Mouse (Mus musculus) layer of hippocampus, adult 18-20 months (tissue): ENCODE measurements around the gene Hkdc1. TPM values are rescaled to one million over a fixed set of nuclear protein-coding genes. Genes with fewer than 3 reads are reported as not detected.

ENCODE experiments used
- DNase-seq, 2 experiments: peaks; one replicate each; pipeline ENCODE4 v3.0.0; 2022; ENCODE audit warnings: low spot score in 2 of 2
- total RNA-seq, 2 experiments: library from RNA; stranded (reverse); gene quantifications; 2 replicates each; pipeline ENCODE4 v1.2.3; 2021

Gene Hkdc1
- total RNA-seq, 2 experiments from 2014 or later: 2.7 to 4.3 TPM

DNA sequence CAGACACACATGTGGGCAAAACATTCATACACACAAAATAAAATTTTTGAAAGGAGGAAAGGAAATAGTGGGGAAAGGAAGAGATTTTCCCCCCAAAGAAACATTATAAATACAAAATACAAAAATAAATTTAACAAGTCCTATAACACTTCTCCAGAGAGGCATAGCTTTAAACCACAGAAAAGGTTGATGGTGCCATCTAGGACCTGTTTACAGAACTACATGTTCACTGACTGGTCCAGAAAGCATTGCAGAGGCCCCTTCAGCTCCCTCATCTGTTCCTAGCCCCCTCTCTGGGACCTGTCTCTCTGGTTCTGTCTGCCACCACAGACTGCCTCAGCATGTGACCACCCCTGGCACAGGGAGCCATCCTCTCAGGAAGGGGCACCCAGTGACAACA is 41.4 kb downstream of the Hkdc1 start:
- no peak for DNase-seq

DNA sequence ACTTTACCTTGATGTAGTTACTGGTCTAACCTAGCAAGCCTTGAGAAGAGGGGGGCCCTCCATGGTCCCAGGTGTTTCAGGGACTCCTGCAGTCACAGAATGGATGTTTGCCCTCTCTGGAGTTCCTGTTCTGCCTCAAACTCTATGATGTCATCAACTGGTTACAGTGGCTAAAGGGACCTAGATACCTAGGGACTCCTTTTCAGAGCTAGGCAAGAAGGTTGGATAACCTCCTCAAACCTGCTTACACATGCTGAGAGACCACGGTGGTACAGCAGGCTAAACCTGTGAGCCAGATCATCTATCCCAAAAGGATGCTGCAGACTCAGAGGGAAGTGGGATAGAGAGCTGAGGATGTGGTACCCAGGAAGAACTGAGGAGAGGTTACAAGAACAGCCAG is 42.5 kb downstream of the Hkdc1 start, which contains the start of gene Hk1:
Gene Hk1 (minus strand): TSS at position 101 of the 400 bp plus-strand sequence.
- DNase-seq: no peak

DNA sequence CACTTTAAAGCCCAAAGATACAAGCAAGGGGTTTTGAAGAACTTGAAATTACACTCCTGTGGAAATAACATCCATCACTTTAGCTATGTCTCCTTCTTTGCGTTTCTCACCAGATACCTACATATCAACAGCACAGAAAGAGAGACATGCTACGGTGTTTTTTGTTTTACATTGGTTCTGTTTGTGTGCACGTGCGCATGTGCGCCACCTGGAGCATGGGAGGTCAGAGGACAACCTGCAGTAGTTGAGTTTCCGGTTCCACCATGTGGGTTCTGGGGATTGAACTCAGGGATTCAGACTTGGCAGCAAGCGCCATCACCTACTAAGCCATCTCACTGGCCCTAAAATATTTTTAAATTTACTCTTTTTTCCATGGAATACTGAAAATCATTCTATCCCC is 63.5 kb downstream of the Hkdc1 start:
- DNase-seq: no peak

DNA sequence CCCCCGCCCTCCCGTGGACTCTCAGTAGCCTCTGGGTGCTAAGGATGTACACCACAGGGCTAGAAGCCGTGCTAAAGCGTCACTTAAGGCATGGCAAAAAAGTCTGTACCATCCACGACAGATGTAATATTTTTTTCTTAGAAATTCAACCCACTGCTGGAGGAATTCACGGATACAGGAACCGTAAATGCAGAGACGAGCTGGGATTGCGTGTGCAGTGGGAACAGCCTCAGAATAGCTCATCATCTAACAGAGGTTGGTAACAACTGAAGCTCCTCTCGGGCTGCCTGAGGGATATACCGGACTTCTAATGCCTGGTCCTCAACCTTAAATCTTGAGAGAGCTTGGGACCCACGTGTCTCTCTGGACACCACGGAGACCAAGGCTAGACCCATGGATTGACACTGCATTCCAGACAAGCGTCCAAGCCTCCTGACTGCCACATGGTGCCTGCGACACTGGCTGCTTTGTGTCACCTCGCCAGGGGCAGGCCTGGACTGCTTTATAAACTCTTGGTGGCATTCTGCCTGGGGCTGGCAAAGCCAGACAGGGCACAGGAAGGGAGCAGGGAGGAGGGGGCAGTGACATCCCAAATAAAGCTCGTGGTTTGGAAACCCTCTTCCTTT is 66.1 kb downstream of the Hkdc1 start:
- DNase-seq: peak in 1 of 2 experiments; percentile 42

DNA sequence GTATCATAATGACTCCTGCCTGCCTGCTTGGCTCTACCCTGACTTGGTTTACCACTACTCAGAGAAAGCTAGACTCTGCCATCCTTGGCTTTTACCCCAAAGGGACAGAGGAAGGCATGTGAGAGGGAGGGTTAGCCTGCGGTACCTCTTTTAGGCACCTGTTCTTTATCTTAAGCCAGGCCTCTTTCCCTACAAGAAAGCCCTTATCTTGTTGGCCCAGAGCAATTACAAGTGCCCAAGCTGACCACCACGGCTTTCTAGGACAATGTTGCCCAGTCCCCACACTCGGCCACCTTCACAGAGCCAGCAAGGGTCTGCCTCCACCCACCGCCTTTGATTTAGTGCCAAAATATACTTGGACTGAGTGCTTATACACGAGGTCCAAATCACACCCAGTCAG is 77.1 kb downstream of the Hkdc1 start:
- DNase-seq: no peak

DNA sequence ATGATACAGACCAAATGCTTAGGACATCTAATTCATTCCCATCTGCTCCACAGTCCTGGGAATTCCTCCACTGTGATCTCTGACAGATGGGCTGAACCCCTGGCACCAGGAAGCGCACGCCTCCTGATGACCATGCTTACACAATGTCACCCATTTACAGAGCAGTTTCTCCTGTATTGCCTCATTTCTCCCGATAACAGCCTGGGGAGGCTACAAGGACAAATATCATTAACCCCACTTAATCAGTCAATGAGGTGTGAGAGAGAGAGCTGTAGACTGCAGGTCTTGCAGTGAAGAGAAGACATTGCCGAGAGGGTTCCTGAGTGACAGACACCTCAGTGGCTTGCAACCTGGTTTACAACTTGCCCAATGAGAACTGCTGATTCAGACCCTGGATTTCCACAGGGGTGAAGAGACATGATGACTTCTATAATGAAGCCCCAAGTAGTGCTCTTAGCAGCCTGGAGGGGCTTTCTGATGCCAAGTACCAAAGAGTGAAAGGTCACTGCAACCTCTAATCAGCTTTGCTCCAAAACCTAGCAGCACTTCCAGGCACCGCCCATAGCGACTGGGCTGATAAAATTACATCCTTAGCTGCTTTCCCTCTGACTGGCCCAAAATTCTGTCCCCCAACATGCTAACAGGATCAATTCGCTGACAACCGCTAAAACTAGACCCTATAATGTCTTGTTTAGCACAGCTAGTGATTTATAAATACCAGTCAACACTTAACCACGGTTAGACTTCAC is 78.1 kb downstream of the Hkdc1 start:
- no peak for DNase-seq

DNA sequence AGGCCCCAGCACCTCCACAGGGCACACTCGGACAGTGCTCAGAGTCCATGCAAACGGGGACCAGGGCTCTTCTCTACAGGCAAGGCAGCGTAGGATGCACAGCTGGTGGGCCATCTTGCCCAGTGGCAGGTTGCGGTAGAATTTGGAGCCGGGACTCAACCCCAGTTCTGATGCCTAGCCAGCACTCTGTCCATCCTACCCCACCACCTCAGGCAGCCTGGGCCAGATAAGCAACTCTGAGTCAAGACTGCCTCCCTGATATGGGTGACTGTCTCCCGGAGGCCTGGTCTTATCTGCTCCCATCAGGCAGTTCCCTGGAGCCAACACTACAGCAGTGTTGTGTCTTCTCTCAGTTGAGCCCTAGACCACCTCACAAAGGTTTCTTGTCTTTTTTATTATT is 79.8 kb downstream of the Hkdc1 start:
- no peak for DNase-seq

DNA sequence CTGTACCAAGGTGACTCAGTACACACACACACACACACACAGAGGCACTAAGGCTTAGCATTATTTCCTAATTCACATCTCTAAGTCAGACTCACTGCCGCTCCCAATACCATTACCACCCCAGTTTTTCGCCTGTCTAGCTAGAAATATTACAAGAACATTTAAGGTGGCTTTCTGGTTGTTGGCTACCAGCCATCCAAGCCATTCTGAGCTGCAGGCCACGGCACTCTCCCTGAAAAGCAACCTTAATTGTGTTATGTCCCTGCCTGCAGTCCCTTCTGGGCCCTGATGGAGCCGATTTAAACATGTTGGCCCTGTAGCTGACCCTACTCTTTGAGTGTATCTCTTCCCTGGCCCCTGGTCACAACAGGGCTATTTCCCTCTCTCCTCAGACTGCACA is 80.3 kb downstream of the Hkdc1 start:
- no peak for DNase-seq

DNA sequence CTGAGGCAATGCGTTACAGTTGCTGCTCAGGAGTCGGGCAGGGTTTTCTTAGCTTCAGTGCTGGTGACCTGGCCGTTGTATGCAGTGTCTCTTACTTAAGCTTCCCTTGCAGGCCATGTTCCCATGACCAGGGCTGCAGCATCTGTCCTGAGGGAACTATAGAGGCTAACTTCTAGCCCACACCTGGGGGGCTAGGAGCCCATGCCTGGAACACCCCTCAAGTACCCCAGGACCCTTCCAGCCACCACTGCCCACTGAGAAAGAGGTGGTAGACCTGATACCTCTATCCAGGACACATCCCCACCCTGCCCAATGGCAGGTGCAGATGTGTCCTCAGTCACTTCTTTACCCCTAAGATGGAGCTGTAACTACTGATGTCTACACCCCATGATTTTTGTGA is 81.3 kb downstream of the Hkdc1 start:
- no peak for DNase-seq

DNA sequence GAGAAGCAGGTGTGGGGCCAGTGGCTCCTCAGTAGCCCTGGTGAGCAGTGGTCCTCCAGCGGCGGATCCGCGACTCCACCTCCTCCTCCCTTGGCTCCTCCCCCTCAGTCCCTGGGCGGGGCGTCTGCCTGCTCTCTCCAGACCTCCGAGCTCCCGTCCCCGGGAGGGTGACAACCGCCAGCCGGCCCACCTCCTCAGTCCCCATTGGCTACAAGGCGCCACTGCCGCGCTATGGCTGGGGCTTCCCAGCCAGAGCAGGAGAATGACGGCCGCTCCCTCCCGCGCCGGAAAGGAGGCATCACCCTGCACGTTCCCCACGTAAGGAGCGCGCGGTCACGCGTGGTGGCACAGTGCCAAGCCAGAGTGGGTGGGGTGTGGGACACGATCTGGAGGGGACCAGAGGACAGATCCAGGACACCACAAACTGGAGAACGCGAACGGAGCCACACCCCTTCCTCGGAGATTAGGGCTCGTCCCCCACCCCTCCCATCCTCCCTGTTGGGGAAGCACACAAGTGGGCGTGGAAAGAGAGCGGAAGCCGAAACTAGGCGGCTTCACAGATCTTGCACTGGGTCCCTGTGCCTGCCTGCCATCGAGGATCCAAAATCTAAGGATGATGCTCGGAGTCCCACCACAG is 82.1 kb downstream of the Hkdc1 start:
- DNase-seq: peak; percentile 96 to 97

DNA sequence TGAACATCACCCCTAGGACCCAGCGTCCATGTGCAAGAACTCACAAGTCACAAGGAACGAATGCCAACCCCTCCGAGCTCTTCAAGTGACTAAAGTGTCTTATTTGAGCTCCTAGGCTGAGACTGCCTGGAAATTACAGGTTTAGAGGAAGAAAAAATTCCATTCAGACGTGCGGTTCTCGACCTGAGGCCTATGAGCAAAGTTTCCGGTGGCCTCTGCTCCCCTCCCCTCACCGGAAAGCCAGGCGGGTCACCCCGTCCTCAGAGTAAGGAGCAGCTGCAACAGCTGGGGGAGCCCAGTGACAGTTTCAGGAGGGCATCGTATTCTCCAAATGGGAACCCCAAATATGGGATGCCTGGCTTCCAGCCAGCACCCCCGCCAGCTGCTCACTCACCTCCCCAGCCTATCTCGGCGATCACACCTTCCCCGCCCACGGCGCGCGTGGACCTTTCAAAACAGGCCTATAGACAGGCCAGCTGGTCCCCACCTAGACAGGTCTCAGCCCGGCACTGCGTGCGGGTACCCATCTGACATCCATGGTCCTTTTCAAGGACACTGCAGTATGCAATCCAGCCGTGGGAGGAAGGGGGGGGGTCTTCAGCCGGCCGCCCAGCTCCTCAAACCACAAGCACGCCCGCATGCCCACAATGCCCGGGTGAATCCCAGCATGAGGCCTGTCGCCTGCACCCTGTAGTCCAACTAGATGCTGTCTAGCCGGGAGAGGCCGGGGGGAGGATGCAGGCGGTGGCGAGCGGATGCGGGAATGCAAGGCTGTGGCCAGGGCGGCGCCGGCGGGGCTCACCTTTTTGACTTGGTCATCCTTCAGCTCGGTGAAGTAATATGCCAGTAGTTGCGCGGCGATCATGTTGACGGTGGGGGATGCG is 82.8 kb downstream of the Hkdc1 start:
- peak in 1 of 2 experiments; percentile 33 for DNase-seq

DNA sequence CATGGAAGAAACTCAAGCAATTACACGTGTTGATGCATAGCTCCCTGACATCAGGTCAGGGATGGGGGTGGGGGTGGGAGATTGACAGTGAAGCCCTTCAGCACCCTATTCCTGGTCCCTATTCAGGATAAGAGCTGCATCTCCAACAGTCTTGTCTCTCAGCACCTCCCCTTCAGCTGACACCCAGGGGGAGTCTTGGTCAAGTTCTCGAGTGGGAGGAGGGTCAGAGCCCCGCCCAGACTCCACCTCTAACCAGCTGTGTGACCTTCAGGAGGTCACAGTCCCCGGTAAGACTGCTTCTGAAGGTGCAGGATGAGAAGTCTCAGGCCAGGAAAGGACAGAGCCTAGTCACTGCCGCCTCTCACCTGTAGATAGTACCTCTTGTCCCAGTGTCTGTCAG is 83.7 kb downstream of the Hkdc1 start:
- no peak for DNase-seq

DNA sequence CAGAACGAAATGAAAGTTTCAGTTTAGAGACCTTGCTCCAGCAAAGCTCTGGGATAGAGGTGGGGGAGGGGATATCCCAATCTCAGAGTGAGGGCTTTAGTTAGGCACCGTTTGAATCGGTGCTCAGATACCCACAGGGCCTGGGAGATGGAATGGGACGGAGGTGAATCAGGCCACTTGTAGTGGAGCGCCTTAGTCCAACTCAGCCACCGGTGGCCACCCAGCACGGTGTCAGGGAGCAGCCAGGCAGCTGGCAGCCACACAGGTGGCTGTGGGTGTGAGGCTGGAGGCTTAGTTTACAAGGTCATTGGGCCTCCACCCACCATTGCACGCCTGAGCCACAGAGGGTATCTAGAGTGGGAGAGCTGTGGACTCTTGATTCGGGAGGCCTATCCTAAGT is 84.1 kb downstream of the Hkdc1 start:
- DNase-seq: no peak

DNA sequence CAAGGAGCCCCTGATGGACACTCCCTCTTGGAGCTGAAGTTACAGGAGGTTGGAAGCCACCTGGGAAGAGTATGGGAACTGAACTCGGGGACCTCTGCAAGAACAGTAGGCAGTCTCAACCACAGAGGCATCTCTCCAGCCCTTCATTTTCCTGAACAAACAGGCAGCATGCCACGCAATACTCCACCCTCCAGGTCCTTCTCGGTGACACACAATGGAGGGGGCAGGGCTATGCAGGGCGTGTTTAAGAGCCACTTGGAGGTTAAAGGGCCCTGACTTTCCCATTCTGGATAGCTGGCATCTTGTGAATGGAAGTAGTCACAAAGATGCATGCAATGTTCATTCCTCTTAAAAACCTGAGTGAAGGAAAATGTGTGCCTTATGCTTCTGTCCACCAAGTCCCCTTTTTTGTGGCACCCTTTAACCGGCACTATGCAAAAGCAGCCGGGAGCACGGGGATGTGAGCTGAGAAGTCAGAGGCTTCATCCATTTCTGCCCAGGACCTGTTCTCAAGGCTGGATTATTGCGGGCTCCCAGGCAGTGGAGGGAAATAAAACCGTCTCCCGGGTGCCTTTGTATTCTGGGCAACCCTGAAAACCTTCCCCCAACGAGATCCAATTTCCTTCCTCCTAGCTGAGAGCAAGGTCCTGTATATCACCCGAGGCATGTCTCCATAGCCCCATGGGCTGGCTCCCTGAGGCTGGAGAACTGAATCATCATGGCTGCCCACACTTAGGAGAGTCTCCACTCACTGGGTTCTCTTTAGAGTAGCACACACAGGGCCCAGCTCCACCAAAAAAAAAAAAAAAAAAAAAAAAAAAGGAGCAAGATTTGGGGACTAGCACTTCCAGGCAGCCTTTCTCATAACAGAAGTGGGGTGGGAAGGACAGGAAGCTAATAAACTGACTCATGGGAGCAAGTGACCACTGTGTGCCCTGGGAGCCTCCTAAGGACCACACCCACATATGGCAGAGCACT is 85.4 kb downstream of the Hkdc1 start:
- no peak for DNase-seq

DNA sequence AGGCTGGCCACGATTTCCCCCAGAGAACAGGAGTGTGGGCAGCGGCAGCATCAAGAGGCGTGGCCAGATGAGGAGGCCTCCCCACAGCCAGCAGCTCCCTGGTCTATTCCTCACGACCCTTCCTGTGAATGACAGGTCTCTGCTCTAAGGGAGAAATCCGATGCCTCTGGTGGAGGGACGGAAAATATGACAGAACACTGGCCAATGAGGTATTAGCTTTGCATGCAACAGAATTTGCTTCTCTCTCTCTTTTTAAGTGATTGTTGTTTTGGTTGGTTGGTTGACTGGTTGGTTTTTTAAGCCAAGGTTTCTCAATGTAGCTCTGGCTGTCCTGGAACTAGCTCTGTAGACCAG is 86.9 kb downstream of the Hkdc1 start:
- no peak for DNase-seq

DNA sequence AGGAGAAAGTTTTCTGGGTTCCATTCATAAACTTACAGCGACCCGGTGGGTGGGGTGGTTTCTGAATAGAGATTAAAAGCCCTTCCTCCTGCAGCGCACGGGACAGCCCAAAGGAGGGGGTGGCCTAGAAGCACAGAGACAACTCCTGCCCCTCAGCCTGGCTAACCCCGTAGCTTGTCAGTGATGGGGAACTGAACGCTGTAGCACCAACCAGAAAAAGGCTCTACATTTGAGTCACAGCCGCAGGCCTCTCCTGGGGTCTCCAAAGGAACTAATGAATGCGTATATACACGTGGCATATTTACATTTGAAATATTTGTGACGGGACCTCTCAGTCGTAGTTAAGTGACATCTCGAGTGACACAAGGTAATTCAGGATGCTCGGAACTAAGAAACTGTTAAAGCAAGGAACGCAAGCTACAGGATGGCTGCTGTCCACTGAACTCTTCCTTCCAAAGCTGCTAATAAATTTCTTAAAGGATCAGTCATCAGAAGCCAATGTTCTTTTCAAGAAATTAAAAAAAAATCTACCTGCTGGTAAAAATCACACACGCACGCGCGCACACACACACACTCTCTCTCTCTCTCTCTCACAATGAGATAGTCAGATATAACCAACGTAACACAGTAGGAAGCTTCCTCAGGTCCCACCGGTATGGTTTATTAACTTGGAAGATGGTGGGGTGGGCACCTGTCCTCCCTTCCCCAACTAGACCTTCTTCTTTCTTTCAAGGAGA is 87.4 kb downstream of the Hkdc1 start:
- no peak for DNase-seq

DNA sequence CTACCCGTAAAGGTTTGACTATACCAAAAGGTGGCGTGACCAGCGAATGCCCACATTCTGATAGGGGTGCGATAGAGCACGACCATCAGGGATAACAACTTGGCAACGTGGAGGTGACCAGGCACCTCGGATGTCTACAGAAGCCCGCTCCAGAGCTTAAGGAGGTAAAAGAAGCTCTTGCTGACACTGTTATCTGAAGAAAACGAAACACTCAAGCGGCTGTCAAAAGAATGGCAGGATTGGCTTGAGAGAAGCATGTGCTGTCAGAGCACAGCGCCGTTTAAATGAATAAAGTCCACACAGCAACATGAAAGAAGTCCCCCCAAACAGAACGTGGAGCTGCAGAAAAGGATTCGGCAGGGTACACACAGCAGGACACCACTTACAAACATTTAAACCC is 89.0 kb downstream of the Hkdc1 start:
- no peak for DNase-seq
